Mouse (Mus musculus) urinary bladder, postnatal 4 days (tissue): ENCODE results near the gene Cd180.

Experiments used
- DNase-seq, 2 experiments: peaks; one replicate each; pipeline ENCODE4 v3.0.0; 2021 to 2022; ENCODE audit warnings: low spot score in 2 of 2

The Cd180 gene

GRCm38 (mm10) chr13:102739720-102740535, 46.6 kb downstream of the Cd180 start:
- no peak for DNase-seq

DNA sequence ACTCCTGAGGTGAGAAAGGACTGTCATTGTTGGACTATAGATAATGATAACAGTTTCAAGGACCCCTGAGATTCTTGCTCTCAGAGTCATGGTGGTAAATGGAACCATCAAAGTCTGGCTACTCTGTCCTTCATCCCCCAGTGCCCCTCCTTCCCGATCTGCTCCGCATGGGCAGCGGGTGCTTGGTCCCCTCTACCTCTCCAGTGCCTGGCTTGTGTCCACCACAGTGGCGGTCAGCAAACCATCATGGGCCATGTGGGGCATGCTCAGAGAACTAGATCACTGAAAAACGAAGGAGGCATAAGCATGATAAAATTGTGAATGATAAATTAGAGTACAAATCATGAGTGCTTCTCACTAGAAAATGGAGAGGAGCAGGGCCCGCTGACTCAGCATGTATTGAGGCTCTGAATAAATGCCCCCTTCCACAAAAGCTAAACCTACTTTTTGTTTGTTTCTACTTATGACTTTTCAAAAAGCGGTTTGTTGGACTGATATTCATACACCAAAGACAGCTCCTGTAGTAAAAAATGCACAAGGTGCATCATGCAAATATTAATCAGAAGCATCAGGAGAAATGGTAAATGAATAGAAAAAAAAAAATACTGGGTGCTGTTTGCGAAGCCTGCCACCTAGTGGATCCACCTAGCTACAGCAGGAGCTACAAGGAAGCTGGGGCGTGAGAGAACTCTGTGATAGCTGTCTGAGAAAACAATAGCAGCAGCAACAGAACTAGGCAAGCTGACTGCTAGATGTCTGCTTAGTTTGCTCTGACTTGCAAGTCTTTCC, 51.3 kb downstream of the Cd180 start:
- DNase-seq: no peak

GRCm38 (mm10) chr13:102745270-102745600, 51.9 kb downstream of the Cd180 start:
- no peak for DNase-seq

- no peak for DNase-seq
Measured at GRCm38 (mm10) chr13:102745626-102746342, 52.4 kb downstream of the Cd180 start.

DNA sequence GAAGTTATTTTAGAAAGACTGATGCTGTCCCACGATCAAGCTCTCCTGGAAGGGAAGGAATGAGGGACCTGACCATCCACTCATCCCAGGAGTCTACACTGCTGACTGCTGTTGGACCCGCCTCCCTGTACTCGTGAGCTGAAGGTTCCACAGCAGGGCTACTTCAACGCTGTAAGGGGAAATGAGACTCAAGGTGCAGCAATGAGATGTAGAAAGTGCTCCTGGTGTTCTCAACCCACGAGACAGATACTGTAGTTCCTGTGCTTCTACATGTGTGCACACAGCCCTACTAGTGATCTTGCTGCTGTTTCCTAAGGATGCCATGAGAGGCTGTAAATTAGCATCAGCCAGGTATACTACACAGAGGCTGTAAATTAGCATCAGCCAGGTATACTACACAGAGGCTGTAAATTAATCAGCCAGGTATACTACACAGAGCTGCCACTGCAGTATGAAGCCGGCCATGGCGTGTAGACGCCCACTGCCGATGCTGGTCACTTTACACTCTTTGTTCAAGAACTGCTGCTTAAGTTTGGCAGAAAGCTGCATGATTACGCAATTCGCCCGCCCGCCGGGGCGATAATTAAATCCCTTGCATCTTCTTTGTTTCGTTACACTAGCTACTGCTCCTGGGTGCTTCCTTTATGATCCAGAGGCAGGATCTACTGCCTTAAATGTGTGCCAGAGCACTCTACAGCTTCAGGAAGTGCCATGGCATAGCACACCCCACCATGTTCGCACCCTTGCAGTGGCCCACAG, 53.6 kb downstream of the Cd180 start:
- no peak for DNase-seq

DNA sequence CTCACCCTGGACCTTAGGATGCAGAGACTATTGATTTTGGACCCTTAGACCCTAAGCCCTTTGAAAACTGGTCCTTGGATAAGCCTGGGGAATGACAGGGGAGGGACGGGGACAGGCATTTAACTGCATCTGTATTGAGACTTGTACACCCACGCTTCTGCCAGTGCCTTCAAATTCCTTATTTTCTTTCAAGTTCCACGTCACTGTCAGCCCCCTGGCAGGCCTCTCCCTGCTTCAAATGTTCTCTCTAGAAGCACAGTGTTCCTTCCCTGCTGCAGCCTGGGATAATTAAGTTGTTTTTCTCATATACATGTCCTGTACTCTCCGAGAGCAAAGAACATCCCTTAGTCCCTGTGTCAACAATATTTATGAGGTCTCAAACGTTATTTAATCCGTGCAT, 55.8 kb downstream of the Cd180 start:
- DNase-seq: no peak

GRCm38 (mm10) chr13:102749891-102750290, 56.5 kb downstream of the Cd180 start:
- DNase-seq: no peak

DNA sequence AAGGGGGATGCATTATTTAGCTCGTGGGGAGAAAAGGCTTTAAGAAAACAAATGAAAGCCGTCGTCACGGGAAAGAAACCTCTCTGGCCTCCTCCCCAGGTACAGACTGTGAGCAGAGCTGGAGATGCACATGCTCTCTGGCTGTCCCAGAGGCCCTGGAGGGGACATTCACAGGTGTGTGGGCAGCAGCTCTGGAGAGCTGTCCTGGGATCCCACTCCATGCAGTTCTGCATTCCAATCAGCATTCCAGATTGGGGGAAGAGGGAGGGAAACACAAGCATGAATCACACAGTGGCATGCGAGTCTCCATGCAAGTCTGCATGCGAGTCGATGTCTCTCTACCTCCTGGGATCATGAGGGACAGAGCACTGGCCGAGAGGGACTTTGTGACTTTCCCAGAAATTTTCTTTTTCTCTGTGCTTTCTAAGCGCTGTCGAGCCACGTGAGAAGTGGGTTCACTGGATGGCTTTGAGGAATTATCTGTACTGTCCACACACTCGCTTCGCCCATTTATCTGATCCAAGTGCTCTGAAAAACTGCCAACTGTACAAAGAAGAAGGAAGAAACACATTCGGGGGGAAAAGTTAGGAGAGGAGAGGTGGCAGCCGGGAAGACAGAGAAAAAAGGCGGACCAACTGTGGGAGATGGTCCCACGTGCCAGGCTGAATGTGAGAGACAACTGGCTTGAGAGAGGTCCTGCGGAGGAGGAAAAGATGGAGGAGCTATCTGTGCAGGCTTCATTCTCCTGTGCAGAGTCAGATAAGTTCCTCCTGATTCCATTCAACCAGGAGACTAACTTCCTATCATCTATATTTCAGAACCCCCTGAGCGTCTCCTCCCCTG, 60.6 kb downstream of the Cd180 start:
- DNase-seq: no peak

DNA sequence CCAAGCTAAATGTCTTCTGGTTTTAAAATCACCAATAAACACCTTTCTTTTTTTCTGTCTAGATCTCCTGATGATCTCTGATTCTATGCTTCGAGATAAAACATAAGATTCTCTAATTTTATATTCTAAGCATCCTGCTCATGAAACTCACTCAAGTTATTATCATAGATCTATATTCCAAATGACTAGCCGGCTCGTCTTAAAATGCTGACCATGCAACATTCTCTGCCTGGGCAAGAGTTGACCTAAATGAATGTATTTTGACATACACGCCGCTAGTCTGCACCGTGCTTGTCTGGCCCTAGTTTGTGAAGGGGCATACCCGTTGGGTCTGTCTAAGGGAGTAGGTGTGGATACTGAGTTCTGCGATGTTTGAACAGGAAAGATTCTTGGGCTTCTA, 61.8 kb downstream of the Cd180 start:
- DNase-seq: no peak

DNA sequence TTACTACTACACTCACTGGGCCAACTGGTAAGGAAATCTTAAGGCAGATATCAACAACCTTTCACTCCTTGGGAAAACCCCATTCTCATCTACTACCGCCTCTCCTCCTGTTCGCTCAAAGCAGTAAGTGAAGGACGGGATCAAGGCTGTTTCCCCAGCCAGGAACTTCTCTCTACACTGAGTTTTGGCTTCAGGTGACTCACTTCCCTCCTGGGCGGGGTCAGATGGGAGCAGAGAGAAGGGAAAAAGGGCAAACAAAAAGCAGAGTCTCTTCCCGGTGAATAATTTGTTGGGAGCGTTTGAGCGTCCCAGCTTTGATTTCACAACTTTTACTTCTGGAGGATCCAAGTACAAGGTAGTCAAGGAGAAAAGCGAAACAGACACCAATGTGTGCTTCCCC, 62.7 kb downstream of the Cd180 start:
- DNase-seq: no peak

DNA sequence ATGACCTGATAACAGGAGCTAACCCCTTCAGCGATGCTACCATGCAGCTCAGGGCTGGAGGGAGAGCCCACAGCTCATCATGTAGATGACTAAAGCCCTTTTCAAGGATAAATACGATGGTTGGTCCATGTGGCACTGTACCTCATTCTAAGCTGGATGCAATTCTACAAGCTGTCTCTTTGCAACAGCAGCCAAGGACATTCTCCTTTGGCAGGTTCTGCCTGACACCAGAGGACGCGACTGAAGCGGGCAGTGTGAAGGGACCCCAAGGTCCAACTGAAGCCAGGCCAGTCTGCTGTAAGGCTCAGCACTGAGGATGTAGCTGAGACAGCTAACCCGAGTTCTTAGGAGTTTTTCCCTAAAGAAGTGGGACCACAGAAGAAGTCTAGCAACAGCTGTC, 64.7 kb downstream of the Cd180 start:
- DNase-seq: no peak

DNA sequence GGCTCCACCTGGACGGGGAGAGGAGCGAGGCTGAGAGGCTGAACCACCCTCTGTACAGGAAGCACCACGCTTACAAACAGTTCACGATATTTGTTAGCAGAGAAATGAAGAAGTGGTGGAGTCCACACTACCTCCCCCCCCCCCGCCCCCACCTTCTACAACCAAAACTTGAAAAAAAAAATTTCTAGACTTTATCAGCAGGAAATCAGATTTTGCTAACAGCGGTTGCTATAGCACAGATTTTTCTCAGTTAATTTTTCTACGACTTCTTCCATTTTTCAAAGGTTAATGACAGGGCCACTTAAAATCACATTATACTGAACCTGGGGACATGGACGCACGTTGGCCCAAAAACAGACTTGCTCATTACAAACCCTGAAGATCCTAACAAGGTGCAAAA, 68.1 kb downstream of the Cd180 start:
- DNase-seq: no peak

- DNase-seq: no peak
Measured at GRCm38 (mm10) chr13:102762203-102762602, 68.8 kb downstream of the Cd180 start.

GRCm38 (mm10) chr13:102764218-102764617, 70.9 kb downstream of the Cd180 start:
- DNase-seq: no peak

- no peak for DNase-seq
Measured at GRCm38 (mm10) chr13:102765216-102765615, 71.9 kb downstream of the Cd180 start.

DNA sequence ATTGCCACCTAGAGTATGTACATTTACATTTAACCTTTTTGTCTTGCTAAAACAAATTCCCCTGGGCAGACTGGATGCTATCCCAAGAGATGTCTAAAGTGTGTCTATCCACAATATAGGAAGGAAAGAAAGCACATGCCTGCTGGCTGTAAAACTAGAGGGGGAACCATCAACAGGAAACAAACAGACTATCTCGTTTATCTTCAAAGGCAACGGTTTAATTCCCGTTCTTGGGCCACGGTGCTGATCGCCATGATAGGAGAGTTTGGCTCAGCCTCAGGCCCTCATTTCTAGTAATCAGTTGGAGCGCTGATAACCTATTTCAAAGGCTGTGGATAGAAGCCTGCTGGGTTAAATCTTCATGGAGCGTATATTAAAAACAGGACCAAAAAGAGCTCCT, 73.8 kb downstream of the Cd180 start:
- DNase-seq: no peak

- no peak for DNase-seq
Measured at GRCm38 (mm10) chr13:102768512-102768911, 75.2 kb downstream of the Cd180 start.

DNA sequence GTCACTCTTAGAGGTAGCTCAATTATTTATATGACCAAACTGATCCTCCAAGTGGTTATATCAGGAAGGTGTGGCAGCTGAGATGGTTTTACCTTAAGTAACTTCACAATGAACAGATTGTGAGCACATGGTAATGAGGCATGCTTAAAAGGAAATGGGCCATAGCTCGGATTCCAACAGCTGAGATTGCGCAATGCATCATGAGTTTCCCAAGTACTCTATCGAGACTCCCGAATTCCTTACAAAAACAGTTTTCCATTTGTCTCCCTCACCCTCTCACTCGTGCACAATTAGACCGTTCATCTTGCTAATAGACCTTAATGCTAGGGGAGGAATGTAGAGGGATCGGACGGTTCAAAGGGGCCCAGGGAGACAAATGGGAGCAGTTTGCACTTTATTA, 76.8 kb downstream of the Cd180 start:
- DNase-seq: no peak

- no peak for DNase-seq
Measured at GRCm38 (mm10) chr13:102773169-102773568, 79.8 kb downstream of the Cd180 start.

DNA sequence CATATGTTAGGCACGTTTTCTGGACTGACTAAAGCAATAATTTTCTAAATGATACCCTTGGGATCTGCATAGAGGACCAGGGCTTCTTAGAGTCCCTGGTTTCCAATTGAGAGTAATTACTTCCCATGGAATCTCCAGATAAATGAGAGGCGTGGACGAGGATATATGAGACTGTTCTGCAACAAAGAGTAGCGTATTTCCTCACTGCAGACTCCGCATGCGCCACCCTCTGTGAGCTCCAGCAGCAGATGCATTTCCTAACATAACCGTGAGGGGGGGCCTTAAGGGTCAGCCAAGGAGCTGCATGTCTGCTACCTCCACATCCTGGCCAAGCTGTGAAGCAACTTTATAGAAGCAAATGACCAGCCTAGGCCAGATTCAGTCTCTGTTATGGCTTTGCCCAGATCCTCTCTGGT, 81.4 kb downstream of the Cd180 start:
- DNase-seq: no peak

GRCm38 (mm10) chr13:102775506-102775905, 82.1 kb downstream of the Cd180 start:
- no peak for DNase-seq
